Mouse (Mus musculus) mesoderm, embryonic 11.5 days (tissue): Measurements from ENCODE around the gene Acad12.
"Not testable (repeated sequence)": the region's sequence is repeated elsewhere in the genome, so short reads cannot be mapped to it uniquely, and the experiment has no call there.

Source experiments
- DNase-seq: peaks from one replicate; pipeline ENCODE4 v3.0.0-alpha.2; 2012; ENCODE audit warnings: low read depth, low spot score

The Acad12 gene

DNA sequence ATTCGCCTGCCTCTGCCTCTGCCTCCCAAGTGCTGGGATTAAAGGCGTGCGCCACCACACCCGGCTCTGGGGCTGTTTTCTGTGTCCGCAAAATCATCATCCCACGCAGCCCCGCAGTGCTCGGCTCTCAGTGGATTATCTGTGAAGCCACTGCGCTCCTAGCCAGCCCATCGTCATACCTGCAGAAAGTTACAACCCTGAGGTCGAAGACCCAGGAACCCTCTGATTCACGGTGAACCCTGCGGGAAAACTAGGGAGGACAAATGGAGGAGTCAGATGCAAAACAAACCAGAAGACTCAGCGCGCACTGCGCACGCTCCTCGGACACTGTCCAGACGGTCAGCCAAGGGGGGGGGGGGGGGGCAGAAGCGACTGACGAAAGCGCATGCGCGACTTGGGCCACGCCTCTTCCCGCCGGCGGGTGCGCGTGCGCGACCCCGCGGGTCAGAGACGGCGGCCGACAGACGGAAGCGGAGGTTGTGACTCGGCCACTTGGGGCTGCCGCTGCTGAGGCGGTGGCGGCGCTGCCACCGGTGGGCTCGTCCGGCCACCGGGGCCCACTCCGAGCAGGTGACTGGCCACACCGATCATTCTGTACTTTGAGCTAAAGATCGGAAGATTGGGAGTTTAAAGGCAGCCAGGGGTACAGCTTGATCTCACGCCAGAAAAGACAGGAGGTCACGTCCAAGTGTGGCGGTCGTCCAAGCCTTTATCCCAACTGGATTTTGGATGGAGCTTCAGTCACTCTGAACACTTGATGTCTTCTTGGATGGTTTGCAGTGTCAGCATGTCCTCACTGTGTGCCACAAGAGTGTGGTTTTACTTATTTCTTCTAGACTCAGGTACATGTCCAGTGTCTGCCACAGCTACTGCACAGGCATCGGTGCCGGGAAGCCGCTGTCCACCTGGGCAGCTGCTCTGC, at the start of gene Acad12:
Gene Acad12, minus strand, starts transcription at position 347 of the 922 bp plus-strand sequence.
- peak; percentile 91 for DNase-seq

DNA sequence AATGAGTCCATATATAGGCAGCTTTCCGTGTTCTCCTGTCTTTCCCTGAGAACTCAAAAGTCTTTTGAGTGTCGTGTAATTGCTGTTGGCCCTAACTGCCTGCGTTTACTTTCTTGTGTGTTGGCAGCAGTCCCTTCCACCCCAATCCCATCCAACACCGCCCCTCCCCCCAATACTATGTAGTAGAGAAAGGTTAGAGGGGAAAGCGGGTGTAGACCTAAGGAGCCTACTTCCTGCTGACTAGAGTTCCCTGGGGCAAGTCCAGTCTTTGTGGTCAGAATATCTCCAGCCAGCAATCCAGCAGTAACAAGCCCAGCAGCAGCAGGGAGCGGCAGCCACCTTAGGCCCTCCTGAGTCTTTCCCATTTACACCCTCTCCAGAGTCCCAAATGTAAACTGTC, 49.7 kb upstream of the Acad12 start:
- DNase-seq, result no peak

DNA sequence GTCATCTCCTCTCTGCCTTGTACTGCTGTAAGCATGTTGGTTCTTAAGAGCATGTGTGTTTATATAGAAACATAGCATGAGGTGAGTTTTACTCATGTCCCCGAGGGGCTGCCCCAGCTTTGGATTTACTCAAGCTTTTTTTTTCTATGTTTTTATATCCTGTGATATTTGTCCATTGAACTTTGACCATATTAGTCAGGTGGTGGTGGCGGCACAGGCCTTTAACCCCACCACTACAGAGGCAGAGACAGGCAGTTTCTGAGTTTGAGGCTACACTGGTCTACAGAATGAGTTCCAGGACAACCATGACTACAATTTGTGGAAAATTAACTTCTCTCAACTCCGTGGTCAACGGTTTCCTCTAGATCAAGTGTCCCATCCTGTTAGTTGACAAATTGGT, 48.3 kb upstream of the Acad12 start:
- no peak for DNase-seq

DNA sequence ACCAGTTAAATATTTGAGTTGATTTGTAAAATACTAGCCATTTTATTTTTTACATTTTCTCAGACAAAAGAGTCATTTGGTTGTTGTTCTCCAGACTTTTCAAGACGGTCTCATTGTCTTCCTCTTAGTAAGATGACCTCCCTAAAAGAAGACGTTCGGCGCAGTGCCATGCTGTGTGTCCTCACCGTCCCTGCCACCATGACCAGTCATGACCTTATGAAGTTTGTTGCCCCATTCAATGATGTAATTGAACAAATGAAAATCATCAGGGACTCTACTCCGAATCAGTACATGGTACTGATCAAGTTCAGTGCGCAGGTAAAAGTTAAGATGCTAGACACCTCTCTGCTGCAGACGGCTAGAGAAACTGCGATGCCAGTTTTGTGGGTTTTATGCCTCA, 46.2 kb upstream of the Acad12 start:
- no peak for DNase-seq

DNA sequence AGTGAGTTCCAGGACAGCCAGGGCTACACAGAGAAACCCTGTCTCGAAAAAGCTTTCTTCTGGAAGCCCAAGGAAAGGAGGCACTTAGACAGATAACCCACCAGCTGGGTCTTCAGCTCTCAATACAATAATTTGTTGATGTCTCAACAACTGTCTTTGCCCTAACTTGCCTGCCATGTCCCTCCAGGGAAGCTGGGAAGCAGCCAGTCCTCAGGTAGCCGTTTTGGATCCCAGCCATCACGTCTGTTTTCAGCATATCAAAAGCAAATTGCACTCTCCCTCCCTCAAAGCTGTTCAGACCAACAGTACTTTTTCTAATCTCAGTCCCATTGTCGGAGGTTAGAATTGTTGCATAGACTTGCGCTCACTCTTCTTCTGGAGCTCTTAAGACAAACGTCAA, 45.3 kb upstream of the Acad12 start:
- no peak for DNase-seq

DNA sequence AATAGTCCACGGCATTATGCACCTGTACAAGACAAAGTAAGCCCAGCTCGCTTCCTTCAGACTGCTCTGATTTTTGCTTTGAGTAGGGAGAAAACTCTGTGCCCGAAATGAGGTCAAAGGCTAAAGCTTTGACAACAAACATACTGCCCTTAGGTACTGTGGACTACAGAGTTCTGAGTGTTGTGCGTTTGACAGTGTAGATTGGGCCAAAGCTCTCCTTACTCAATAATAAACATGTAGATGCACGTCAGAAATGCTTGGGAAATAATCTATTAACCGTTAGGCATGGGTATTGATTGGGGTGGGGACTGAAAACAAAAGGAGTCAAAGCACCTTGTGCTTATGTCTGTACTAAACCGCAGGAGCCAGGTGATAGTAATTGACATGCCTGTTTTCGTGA, 44.7 kb upstream of the Acad12 start:
- no peak for DNase-seq

DNA sequence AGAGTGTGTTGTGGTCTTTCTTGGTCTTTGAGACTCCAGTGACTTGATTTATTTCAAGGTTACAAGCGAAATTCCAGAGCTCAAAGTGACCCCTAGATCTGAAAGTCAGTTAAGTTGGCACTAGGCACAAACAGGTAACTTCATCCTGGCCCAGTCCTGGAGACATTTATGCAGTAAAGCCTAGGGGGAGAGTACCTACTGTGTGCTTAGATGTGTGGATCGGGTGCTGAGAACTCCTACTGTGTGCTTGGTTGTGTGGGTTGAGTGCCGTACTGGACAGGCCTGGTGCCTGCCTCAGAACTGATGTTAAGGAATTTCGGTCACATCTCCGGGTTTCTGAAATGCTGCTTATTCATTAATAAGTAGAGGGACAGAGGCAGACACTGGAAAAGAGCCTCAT, 42.8 kb upstream of the Acad12 start:
- DNase-seq, result no peak

DNA sequence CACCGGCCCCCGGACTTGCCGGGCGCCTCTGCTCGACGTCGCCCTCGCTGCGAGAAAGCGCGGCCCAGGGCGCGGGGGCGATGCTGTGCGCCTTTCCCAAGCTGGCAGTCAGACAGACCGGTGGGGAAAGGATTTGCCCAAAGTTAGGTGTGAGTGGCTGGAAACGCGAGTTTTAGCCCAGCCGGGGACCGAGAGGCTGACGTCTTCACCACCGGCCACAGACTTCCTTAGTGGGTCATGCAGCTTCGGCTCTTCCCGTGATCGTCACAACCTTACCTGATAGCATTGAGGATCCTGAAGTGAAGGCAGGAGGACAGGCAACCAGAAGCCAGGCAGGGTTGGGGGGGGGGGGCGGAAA, 42.1 kb upstream of the Acad12 start:
- DNase-seq, result peak; percentile 11

DNA sequence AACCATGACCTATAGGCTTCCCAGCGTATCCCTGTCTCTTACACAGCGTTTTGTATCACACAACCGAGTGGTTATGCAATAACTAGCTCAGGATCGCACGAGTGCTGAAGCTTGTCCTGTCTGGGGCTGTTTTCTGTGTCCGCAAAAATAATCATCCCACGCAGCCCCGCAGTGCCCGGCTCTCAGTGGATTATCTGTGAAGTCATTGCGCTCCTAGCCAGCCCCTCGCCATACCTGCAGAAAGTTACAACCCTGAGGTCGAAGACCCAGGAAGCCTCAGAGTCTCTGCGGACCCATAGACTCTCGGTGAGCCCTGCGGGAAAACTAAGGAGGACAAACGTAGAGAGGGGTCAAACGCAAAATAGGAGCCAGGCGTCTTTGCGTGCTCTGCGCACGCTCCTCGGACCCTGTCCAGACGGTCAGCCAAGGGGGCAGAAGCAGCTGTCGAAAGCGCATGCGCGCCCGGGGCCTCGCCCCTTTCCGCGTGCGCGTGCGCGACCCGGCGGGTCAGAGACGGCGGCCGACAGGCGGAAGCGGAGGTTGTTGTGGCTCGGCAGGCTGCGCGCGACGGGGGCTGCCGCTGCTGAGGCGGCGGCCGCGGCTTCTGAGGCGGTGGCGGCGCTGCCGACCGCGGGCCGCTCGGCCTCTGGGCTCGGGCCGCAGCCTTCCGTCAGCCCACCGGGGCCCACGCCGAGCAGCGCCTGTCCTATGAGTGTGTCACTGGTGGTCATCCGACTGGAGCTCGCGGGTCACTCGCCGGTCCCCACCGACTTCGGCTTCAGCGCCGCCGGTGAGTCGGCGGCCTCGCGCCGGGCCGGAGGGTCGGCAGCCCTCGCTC, 41.5 kb upstream of the Acad12 start, which contains the start of the genes Acad10 and Brap:
Gene Acad10, minus strand, starts transcription at position 456 of the 838 bp plus-strand sequence.
Gene Brap, plus strand, starts transcription at position 505 of the 838 bp plus-strand sequence.
- peak; percentile 96 for DNase-seq

DNA sequence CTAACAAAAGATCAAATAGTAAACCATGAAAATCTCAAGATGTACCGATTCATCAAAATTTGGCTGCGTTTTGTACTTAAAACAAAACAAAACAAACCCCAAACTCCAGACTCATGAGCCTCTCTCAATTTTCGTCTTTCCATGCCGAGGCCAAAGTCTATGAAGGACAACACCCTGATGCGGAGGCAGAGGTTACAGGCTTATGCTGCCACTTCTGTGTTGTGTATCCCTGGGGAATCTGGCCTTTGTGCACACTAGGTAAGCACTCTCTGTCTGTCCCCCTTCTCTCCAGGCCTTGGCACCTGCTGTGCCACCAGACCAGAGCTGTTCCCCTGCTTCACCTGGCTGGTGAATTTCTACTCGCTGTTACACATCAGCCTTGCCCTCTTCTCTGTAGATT, 38.9 kb upstream of the Acad12 start:
- DNase-seq, result not testable (repeated sequence)

DNA sequence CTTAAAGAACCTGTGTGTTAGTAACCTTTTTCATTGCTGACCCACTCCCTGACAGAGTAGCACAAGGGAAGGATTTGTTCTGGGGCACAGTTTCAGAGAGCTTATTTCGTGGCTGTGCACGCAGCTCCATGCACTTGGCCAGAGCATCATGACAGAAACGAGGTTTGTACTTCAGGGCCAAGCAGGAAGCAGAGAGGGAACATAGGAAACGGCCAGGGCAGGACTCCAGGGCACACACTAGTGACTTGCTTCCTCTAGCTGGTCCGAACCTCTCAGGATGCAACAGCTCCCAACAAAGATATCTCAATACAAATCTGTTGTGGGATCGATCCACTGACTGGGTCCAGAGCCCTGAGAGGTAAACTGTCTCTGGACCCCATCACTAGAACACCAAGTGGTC, 38.1 kb upstream of the Acad12 start:
- DNase-seq, result not testable (repeated sequence)

DNA sequence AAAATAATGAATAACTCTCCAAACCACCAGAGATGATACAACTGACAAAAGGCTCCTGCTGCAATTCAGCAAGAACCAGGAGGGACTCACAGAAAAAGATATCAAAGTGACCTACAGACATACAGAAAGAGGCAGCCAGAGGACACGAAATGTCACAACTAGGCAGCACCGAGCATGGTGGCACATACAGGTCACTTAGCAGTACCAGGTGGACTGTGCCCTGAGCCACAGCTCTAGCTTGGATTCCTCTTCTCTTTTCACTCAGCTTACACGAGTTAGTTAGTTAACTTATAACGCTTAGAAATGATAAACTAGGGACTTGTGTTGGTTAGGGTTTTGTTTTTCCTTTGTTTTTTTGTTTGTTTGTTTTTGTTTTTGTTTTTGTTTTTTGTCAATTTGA, 35.8 kb upstream of the Acad12 start:
- no peak for DNase-seq

DNA sequence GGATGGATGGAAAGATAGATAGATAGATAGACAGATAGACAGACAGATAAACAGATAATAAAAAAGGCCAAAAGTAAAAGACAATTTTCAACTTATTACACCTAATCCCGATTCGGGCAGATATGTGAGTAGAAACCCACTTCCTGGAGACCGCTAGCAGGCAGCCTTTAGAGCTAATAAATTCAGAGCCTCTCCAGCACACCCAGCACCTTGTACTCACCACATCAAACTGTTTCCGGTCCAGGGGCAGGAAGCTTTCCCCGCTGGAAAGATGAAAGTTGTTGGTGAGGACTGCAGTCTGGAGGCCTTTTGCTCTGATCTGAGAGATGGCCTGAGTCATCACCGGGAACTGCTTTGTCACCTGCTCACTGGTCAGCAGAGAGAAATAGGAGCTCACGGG, 30.4 kb upstream of the Acad12 start:
- no peak for DNase-seq

DNA sequence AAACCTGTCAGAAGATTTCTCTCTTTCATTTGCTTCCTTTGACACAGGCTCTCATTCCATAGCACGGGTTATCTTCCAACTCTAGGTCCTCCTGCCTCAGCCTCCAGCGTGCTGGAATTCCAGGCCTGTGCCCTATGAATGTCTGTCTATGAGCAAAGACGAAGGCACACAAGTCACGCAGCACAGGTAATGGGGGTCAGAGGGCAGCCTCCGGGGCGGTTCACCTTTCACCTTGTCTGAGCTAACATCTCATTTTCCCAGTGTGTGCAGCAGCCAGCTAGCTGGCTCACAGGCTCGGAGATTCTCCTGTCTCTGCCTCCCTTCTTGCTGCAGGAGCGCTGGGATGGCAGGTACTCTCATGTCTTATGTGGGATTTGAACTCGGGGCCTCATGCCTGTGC, 20.9 kb upstream of the Acad12 start:
- no peak for DNase-seq

DNA sequence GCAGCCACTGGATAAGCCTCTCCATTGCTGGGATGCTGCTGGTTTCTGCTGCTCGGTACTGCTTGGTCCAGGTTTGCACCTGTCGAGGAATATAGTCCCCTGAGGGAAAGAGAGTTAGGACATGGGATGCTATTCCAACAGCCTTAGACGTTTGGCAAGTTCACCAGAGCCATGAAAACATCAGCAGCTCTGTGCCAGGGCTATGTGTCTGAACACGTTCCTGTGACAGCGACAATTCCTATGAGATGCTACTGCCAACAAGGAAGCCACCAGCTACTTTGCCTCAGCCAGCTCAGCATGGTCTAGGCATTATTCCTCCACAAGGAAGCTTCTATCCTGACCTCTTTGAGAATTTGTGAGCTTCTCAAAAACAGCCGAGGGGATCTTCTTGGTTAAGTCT, 18.6 kb upstream of the Acad12 start:
- DNase-seq, result no peak

DNA sequence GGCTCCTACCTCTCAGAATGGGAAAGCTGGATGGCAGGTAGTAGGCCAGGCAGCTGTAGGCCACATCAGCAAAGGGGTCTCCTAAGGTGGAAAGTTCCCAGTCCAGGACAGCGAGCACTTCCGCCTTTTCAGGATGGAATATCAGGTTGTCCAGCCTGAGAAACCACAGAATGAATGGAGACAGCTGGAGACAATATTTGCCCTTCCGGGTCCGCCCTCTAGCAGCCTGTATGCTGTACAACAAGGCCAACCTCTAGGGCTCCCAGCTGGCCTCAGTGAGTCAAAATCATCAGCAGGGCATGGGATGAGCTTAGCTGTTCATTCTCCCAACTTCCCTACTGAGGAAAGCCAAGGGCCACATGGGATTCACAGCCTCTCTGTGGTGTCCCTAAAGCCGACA, 15.9 kb upstream of the Acad12 start:
- no peak for DNase-seq

DNA sequence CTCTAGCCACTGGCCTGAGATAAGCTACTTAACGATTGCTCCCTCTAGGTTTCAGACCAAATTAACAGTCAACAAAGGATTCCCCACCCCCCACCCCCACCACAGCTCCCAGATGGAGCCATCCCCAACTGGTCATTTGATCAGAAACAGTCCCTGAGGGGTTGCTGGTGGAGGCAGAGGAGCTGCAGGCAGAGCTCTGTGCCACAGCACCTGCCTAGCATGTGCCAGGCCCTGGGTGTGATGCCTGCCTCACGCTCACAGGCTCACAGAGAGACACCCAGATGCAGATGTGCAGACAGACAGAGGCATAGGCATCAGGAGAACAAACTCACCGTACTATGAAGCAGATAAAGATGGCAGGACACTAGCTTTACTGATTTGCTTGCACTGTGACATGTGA, 14.1 kb upstream of the Acad12 start:
- DNase-seq, result no peak

DNA sequence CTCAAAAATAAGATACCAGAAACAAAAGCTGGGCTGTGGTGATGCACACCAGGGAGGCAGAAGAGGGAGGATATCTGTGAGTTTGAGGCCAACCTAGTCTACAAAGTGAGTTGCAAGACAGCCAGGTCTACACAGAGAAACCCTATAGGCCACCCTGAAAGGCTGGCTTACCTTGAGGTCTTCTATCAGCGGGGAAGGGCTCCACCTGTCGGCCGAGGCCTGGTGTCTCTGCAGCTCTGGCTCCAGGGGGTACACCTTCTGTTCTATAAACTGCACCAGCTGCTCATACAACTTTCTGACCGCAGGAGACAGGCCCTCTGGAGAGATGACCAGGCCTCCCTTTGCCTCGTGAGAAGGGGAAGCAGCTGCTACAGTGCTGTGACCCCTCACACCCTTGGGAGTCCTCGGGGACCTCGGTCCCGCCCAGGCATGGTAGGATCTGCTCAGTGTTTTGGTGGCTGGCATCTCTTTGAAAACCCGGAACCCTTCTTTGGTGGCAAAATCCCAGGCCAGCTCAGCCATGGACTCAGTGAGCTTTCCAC, 12.4 kb upstream of the Acad12 start:
- not testable (repeated sequence) for DNase-seq

DNA sequence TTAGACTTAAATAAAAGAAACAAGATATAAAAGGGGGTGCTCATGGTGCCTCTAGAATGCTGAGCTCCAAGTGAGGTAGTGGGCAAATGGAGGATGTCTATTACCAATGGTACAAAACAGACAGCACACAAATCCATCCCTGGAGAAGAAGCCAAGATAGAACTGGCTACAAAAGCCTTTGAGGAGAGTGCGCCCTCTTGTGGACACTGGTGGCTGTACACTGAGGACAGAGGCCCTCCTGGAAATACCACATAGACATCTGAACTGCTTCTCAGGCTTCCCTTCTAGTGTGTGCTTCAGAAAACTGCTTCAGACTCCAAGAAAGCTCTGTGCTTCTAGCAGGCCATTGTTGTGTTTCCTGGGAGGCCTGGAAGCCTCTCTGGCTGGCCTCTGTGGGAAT, 9.1 kb upstream of the Acad12 start:
- DNase-seq, result peak; percentile 69

DNA sequence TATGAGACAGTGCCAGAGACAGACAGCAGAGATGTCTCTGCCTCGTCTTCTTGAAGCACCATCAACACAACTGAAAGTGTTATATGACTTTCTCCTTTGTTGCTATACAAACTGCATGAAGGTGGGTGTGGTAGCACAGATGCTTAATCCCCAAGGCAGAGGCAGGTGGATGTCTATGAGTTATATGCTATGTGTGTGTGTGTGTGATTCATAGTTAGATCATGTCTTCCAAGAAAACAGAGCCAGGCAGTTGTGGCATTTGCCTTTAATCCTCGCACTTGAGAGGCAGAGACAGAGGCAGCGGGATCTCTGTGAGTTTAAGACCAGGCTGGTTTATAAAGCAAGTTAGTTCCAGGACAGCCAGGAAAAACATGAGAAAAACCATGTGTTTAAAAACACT, 4.5 kb upstream of the Acad12 start:
- no peak for DNase-seq

DNA sequence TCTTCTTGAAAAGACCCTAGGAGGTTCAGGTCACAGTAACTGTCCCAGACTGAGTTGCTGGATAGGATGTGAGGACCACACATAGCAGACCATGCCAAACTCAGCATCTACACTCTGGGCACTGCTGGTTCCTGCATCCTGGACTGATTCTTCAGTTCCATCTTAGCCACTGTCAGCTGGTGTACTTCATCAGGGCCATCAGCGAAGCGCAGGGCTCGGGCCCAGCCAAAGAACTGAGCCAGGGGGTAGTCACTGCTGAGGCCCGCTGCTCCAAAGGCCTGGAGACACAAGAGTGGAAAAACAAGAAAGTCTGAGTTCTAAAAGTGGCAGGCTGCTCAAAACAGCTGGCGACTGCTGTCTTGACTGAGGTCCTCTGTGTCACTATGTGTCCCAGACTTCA, 2.4 kb upstream of the Acad12 start:
- DNase-seq, result no peak

DNA sequence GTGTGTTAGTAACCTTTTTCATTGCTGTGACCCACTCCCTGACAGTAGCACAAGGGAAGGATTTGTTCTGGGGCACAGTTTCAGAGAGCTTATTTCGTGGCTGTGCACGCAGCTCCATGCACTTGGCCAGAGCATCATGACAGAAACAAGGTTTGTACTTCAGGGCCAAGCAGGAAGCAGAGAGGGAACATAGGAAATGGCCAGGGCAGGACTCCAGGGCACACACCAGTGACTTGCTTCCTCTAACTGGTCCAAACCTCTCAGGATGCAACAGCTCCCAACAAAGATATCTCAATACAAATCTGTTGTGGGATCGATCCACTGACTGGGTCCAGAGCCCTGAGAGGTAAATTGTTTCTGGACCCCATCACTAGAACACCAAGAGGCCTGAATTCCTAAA, 3.8 kb downstream of the Acad12 start:
- not testable (repeated sequence) for DNase-seq
